Mouse (Mus musculus) small intestine, adult 2 months (tissue): Measurements from ENCODE around the gene Srsf5.

Source experiments
- CTCF ChIP-seq: fragments of 200-500 bp; IDR thresholded peaks from 2 replicates; pipeline ENCODE4 v1.5.1; 2012; ENCODE audit warnings: low read depth, mild to moderate bottlenecking, control low read depth, inconsistent platforms, low read length, moderate library complexity, mixed read lengths; ENCODE audit not compliant: insufficient replicate concordance, insufficient read length; ENCODE audit errors: extremely low read depth
- POLR2A ChIP-seq: fragments of 200-500 bp; IDR thresholded peaks from 2 replicates; pipeline ENCODE4 v1.6.1; 2012; ENCODE audit warnings: low read depth, mild to moderate bottlenecking, control low read depth, inconsistent platforms, low read length, moderate library complexity

DNA sequence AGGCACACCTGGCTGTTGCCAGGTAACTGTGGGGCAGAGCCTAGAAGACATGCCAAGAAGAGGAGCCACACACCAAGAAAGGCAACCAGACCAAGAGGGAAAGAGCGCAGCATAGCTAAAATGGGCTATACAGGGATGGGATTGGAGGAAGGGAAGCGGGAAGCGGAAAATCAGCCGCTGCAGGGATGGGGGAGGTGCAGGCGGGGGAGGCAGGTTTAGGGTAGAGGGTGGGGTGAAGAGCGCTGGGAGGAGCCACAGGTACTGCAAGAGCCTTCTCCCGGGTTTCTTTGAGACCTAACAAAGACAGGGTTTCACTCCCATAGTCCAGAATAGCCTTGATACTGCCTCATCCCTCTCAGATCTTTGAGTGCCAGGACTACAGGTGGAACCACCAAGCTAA is 22.4 kb upstream of the Srsf5 start:
- TF ChIP-seq CTCF (no peak), POLR2A (no peak)
